Mouse (Mus musculus): ENCODE data around the gene Zfp558. TPM values are rescaled to one million over a fixed set of nuclear protein-coding genes. Genes with fewer than 3 reads are reported as not detected.
"Not testable (repeated sequence)": the region's sequence is repeated elsewhere in the genome, so short reads cannot be mapped to it uniquely, and the experiment has no call there.

Zfp558 gene
- 12.4 and 12.6 TPM in 2 replicates for polyA plus RNA-seq (2016; fragmentation: Nextera tagmentation; extraction: Ambion mirVana)

GRCm38 (mm10) chr9:18478168-18478567, at the start of gene Zfp558, which contains the start of gene Mbd3l1:
TSS of gene Zfp558 (minus strand) at chr9:18478268.
TSS of gene Mbd3l1 (plus strand) at chr9:18478359.
- H3K4me3 ChIP-seq (replicated peaks) = no peak within 1 kb of the TSS
- H3K27ac ChIP-seq = no peak within 1 kb of the TSS
- ATAC-seq (ENCODE audit: insufficient number of reproducible peaks, insufficient read depth, low FRiP score, low TSS enrichment, low read depth) = no peak
- 77% methylated on average over 3 of the region's 3 CpGs for WGBS
- H3K4me2 ChIP-seq = no peak within 1 kb of the TSS
- no peaks in the 10 kb centered on the region for H3K27me3 ChIP-seq
- no peaks in the 10 kb centered on the region for H3K9me3 ChIP-seq
- H3K36me3 ChIP-seq = no peaks in the 10 kb centered on the region
- H3K4me1 ChIP-seq (replicated peaks) = no peaks in the 10 kb centered on the region
- no peak within 1 kb of the TSS for H3K9ac ChIP-seq (replicated peaks)

GRCm38 (mm10) chr9:18508098-18508497, 30.0 kb upstream of the Zfp558 start:
- no peak overlapping the region for H3K4me2 ChIP-seq
- no peak overlapping the region for H3K27ac ChIP-seq
- no peak overlapping the region for H3K4me3 ChIP-seq (replicated peaks)
- H3K9ac ChIP-seq (replicated peaks) = no peak overlapping the region
- WGBS = 51% methylated on average over 2 of the region's 2 CpGs
- H3K4me1 ChIP-seq (replicated peaks) = no peaks in the 10 kb centered on the region
- no peaks in the 10 kb centered on the region for H3K9me3 ChIP-seq
- no peaks in the 10 kb centered on the region for H3K36me3 ChIP-seq
- no peak for ATAC-seq (ENCODE audit: insufficient number of reproducible peaks, insufficient read depth, low FRiP score, low TSS enrichment, low read depth)
- H3K27me3 ChIP-seq = no peaks in the 10 kb centered on the region

GRCm38 (mm10) chr9:18473324-18474128, 4.5 kb downstream of the Zfp558 start:
- 4% methylated on average over 39 of the region's 39 CpGs for WGBS

GRCm38 (mm10) chr9:18468005-18468404, 10.1 kb downstream of the Zfp558 start:
- Histone ChIP-seq H3K4me3 (replicated peaks) (no peak overlapping the region), H3K9ac (replicated peaks) (no peak overlapping the region), H3K36me3 (peaks cover 49% of the 10 kb centered on the region), H3K4me2 (no peak overlapping the region), H3K9me3 (peaks cover 3% of the 10 kb centered on the region; the same call in 1 of the 2 replicates), H3K27me3 (no peaks in the 10 kb centered on the region), H3K4me1 (replicated peaks) (0 out of 2 replicates have a peak, but pooled peaks cover 3% of the 10 kb centered on the region), H3K27ac (no peak overlapping the region)
- 92% methylated on average over 3 of the region's 3 CpGs for WGBS
- no peak for ATAC-seq (ENCODE audit: insufficient number of reproducible peaks, insufficient read depth, low FRiP score, low TSS enrichment, low read depth)

More at GRCm38 (mm10) chr9:18473324-18474128, 4.5 kb downstream of the Zfp558 start:
- H3K9ac ChIP-seq (replicated peaks) = peak overlapping the region; percentile 66
- peak; percentile 98 for ATAC-seq (ENCODE audit: insufficient number of reproducible peaks, insufficient read depth, low FRiP score, low TSS enrichment, low read depth)
- H3K4me3 ChIP-seq (replicated peaks) = peak overlapping the region; percentile 61
- 0 out of 2 replicates have a peak, but pooled peaks cover 3% of the 10 kb centered on the region for H3K4me1 ChIP-seq (replicated peaks)
- H3K9me3 ChIP-seq = no peaks in the 10 kb centered on the region
- peak overlapping the region; percentile 69 for H3K4me2 ChIP-seq
- H3K27ac ChIP-seq = peak overlapping the region; percentile 91
- H3K36me3 ChIP-seq = peaks cover 4% of the 10 kb centered on the region; the same call in 1 of the 2 replicates
- no peaks in the 10 kb centered on the region for H3K27me3 ChIP-seq

GRCm38 (mm10) chr9:18467350-18467749, 10.7 kb downstream of the Zfp558 start:
- Histone ChIP-seq H3K36me3 (peaks cover 52% of the 10 kb centered on the region), H3K9ac (replicated peaks) (no peak overlapping the region), H3K27me3 (no peaks in the 10 kb centered on the region), H3K4me2 (no peak overlapping the region), H3K27ac (no peak overlapping the region), H3K4me3 (replicated peaks) (no peak overlapping the region), H3K4me1 (replicated peaks) (no peaks in the 10 kb centered on the region), H3K9me3 (peaks cover 3% of the 10 kb centered on the region; the same call in 1 of the 2 replicates)
- no peak for ATAC-seq (ENCODE audit: insufficient number of reproducible peaks, insufficient read depth, low FRiP score, low TSS enrichment, low read depth)
- WGBS = 70% methylated on average over 3 of the region's 3 CpGs

- Histone ChIP-seq H3K4me1 (replicated peaks) (no peaks in the 10 kb centered on the region), H3K4me3 (replicated peaks) (no peak overlapping the region), H3K9ac (replicated peaks) (no peak overlapping the region), H3K27me3 (no peaks in the 10 kb centered on the region), H3K27ac (no peak overlapping the region), H3K9me3 (peaks cover 7% of the 10 kb centered on the region), H3K36me3 (peaks cover 51% of the 10 kb centered on the region), H3K4me2 (no peak overlapping the region)
- 90% methylated on average over 4 of the region's 4 CpGs for WGBS
- no peak for ATAC-seq (ENCODE audit: insufficient number of reproducible peaks, insufficient read depth, low FRiP score, low TSS enrichment, low read depth)
These were observed 21.5 kb downstream of the Zfp558 start for GRCm38 (mm10) chr9:18456520-18456919.

GRCm38 (mm10) chr9:18431687-18432086, 46.4 kb downstream of the Zfp558 start:
- Histone ChIP-seq H3K4me3 (replicated peaks) (no peak overlapping the region), H3K9ac (replicated peaks) (no peak overlapping the region), H3K9me3 (no peaks in the 10 kb centered on the region), H3K36me3 (no peaks in the 10 kb centered on the region), H3K4me1 (replicated peaks) (no peaks in the 10 kb centered on the region), H3K4me2 (no peak overlapping the region), H3K27me3 (no peaks in the 10 kb centered on the region), H3K27ac (no peak overlapping the region)
- 83% methylated on average over 10 of the region's 10 CpGs for WGBS
- ATAC-seq (ENCODE audit: insufficient number of reproducible peaks, insufficient read depth, low FRiP score, low TSS enrichment, low read depth) = no peak

GRCm38 (mm10) chr9:18430354-18430753, 47.7 kb downstream of the Zfp558 start, which contains the start of gene Mbd3l2:
TSS of gene Mbd3l2 (plus strand) at chr9:18430654.
- no peak within 1 kb of the TSS for H3K4me2 ChIP-seq
- H3K9me3 ChIP-seq = no peaks in the 10 kb centered on the region
- H3K9ac ChIP-seq (replicated peaks) = no peak within 1 kb of the TSS
- no peak for ATAC-seq (ENCODE audit: insufficient number of reproducible peaks, insufficient read depth, low FRiP score, low TSS enrichment, low read depth)
- H3K36me3 ChIP-seq = no peaks in the 10 kb centered on the region
- no peaks in the 10 kb centered on the region for H3K4me1 ChIP-seq (replicated peaks)
- H3K27ac ChIP-seq = no peak within 1 kb of the TSS
- H3K27me3 ChIP-seq = no peaks in the 10 kb centered on the region
- H3K4me3 ChIP-seq (replicated peaks) = no peak within 1 kb of the TSS

GRCm38 (mm10) chr9:18412371-18412770, 65.7 kb downstream of the Zfp558 start:
- H3K9me3 ChIP-seq; H3K9ac ChIP-seq (replicated peaks); H3K27me3 ChIP-seq; ATAC-seq (ENCODE audit: insufficient number of reproducible peaks, insufficient read depth, low FRiP score, low TSS enrichment, low read depth); H3K4me3 ChIP-seq (replicated peaks); H3K4me1 ChIP-seq (replicated peaks); H3K27ac ChIP-seq; H3K4me2 ChIP-seq; H3K36me3 ChIP-seq: not testable (repeated sequence)
- WGBS = 90% methylated on average over 4 of the region's 4 CpGs
